Mouse (Mus musculus): ENCODE measurements around the gene Sstr4.

DNA sequence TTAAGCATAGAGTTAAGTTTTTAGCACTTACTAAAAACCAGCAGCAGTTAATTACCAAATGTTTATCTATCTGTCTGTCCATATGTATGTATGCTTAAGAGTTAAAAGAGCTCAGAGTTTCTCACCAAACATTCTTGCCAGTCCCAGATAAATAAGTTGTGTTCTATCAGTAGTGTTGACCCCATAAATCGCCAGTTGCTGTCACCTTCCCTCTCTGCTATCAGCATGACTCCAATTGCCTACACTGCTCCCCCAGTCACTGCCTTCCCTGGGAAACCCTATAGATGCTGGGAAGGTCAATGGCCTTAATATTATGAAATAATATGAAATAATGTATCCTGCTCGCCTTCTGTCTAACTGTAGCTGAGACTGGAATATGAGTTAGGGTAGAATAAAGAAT, 37.2 kb downstream of the Sstr4 start:
- no peak for TF ChIP-seq MAFK (IDR thresholded peaks at IDR 0.05; ENCODE audit: insufficient read depth, low read depth, low read length)
- no peak for TF ChIP-seq HCFC1 (IDR thresholded peaks at IDR 0.05; ENCODE audit: borderline replicate concordance, insufficient read depth, low read length)
- TF ChIP-seq CHD2 (IDR thresholded peaks at IDR 0.05; ENCODE audit: low read depth, low read length): no peak
- no peak for TF ChIP-seq ZC3H11A (IDR thresholded peaks at IDR 0.05; ENCODE audit: borderline replicate concordance, low read depth, low read length)
- no peak for TF ChIP-seq ZNF384 (IDR thresholded peaks at IDR 0.05; ENCODE audit: low read depth, low read length)
